Mouse (Mus musculus): Measurements from ENCODE around the gene Adcy3. TPM values are rescaled to one million over a fixed set of nuclear protein-coding genes. Genes with fewer than 3 reads are reported as not detected.
"Not testable (repeated sequence)": the region's sequence is repeated elsewhere in the genome, so short reads cannot be mapped to it uniquely, and the experiment has no call there.

Gene Adcy3
- total RNA-seq, 2 experiments from 2014 or later = 51.4 to 53.8 TPM

GRCm38 (mm10) chr12:4209196-4209595 is 76.3 kb downstream of the Adcy3 start:
- TF ChIP-seq CTCF (IDR thresholded peaks at IDR 0.05) = no peak
- intact Hi-C loops (cut with DNase I) = loop anchor here (5.0 kb wide), 1 partner anchor 282 kb away; no protein-coding TSS in a partner anchor
- Histone ChIP-seq H3K4me3 (no peak overlapping the region), H3K27ac (no peak overlapping the region)
- no peak for DNase-seq (ENCODE audit: extremely low spot score in 1 of 2, low spot score in 2 of 2)

GRCm38 (mm10) chr12:4211174-4211573 is 78.3 kb downstream of the Adcy3 start:
- H3K27ac ChIP-seq = no peak overlapping the region
- H3K4me3 ChIP-seq = no peak overlapping the region
- no peak for DNase-seq (ENCODE audit: extremely low spot score in 1 of 2, low spot score in 2 of 2)
- intact Hi-C loops (cut with DNase I) = loop anchor here (2.0 kb wide), 1 partner anchor 104 kb away; no protein-coding TSS in a partner anchor
- no peak; the same call in 1 of the 2 replicates for TF ChIP-seq CTCF (IDR thresholded peaks at IDR 0.05)

DNA sequence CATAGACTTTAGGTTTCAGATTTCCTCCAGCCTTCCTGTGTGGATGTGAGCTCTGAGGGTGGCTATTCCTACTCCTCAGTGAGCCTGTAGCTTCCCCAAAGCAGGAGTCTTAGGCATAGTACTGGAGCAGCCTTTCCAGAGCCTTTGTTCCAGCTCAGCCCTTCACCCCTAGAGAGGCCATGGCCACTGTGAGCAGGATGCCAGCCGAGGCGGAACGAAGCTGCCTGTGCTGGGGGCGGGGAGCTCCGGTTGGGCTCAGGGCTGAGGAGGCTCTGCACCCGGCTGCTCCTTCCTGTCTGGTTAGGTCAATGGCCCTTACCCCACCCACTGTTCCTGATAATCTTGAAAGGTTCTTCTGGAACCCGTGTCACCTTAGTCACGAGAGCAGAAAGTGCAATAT is 80.0 kb downstream of the Adcy3 start:
- no peak overlapping the region for H3K27ac ChIP-seq
- no peak for DNase-seq (ENCODE audit: extremely low spot score in 1 of 2, low spot score in 2 of 2)
- intact Hi-C loops (cut with DNase I) = no loop called here
- no peak overlapping the region for H3K4me3 ChIP-seq
- no peak for TF ChIP-seq CTCF (IDR thresholded peaks at IDR 0.05)

DNA sequence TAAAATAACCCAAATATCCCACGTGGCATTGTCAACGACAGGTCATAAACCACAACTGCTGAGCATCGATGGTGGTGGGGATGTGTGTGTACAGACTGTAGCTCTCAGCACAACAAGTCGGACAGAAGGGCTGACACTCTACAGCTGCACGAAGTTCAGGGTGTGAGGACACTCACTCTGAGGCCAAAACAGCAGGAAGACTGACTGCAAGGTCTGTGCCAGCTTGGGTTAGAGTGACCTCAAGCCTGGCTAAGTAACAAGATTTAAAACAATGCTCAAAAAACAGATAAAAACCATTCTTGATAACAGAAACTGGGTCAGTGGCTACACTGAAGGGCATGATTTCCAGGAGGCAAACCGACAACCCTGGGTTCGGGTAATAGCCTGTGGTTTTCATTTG is 97.3 kb downstream of the Adcy3 start:
- DNase-seq (ENCODE audit: extremely low spot score in 1 of 2, low spot score in 2 of 2) = no peak
- Histone ChIP-seq H3K4me3 (no peak overlapping the region), H3K27ac (no peak overlapping the region)
- no peak for TF ChIP-seq CTCF (IDR thresholded peaks at IDR 0.05)
- intact Hi-C loops (cut with DNase I) = loop anchor here (5.0 to 10.0 kb wide), 2 partner anchors 245 to 803 kb away; partner anchors contain the start of genes Asxl2 and Ncoa1

DNA sequence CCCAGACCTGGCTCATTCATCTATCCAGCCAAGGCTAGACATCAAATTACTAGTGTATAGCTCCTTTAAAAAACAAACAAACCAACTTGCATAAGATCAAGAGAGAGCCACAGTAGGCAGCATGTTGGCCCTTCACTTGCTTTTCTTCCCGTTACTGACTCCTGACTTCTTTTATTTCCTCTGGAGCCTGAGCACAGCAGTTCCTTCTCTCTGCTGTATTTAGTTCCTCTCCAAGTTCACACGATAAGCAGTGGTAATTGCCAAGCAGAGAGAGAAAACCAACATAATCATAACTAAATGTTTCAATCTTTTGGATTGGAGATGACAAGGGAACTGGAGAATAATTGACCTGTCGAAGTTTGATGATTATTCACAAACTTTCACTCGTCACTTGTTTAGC is 99.9 kb downstream of the Adcy3 start:
- no peak for TF ChIP-seq CTCF (IDR thresholded peaks at IDR 0.05)
- no peak overlapping the region for H3K27ac ChIP-seq
- no peak overlapping the region for H3K4me3 ChIP-seq
- intact Hi-C loops (cut with DNase I) = loop anchor here (5.0 to 10.0 kb wide), 2 partner anchors 242 to 805 kb away; partner anchors contain the start of genes Asxl2 and Ncoa1
- DNase-seq (ENCODE audit: extremely low spot score in 1 of 2, low spot score in 2 of 2) = no peak

DNA sequence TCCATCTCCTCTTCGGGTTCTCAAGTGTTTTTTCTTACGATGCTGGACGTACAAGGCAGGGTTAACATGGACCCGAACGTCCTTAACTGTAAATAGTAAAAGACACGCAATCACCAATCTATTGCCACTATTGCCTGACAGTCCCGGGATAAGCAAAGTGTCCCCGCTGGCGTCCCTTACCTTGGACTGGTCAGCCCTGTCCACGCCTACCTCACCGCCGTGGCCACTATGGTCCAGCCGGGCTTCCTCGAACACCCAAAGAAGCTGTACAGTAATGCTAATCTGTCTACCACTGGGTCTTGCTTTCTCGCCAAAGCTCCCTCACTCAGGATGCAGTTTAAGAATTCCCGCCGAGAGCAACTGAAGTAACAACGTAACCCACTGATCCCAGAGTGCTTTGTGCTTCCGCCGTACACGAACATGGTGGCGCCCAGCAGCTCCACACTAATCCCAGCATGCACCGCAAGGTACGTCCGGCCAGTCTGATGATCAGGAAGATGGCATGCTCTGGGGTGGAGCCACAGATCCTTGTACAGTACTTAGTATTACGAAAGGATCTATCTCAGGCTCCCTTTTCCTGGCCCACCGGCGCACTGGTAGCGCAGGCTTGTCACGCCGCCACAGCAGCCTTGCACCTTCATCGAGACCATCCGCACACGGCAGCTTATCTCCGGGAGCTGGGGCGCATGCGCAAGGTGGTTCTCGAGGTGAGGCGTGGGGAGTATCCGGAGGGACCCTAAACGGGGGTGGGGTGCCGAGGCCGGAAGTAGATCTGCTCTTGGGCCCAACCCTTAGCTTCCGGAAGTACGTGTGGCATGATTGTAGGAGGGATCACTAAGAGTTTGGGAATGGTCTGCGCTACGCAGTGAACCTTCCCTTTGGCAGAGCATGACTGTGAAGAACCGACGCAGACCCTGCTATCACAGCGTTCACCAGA is 100.9 kb downstream of the Adcy3 start, which contains the start of the genes Ptrhd1 and Cenpo:
Gene Ptrhd1 (plus strand): TSS at position 456 of the 937 bp plus-strand sequence.
Gene Cenpo (minus strand): TSS at position 723 of the 937 bp plus-strand sequence.
- H3K4me3 ChIP-seq = peak within 1 kb of the TSS; percentile 87
- no peak; the same call in 1 of the 2 replicates for TF ChIP-seq CTCF (IDR thresholded peaks at IDR 0.05)
- peak within 1 kb of the TSS; percentile 100 for H3K27ac ChIP-seq
- intact Hi-C loops (cut with DNase I) = loop anchor here (5.0 to 10.0 kb wide), 2 partner anchors 241 to 807 kb away; partner anchors contain the start of genes Asxl2 and Ncoa1
- peak; percentile 92 to 94 for DNase-seq (ENCODE audit: extremely low spot score in 1 of 2, low spot score in 2 of 2)

DNA sequence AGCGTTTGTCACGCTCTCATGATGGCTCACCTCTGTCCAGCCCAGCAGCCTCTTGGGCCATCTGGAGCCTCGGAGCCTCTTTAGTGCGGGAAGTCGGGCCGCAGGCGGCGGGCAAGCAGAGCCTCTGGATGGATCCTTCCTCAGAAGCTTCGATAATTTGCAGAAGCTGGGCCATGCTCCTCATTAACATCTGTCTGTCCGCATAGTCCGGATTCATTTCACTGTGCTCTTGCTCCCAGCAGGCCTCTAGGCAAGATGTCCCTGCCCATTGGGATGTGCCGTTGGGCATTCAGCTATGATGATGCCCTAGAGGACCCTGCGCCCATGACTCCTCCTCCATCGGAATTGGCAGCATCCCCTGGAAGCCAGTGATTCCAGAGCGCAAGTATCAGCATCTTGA is 104.6 kb downstream of the Adcy3 start:
- intact Hi-C loops (cut with DNase I) = loop anchor here (10.0 kb wide), 1 partner anchor 237 kb away; the partner anchor contains the start of gene Ncoa1
- no peak overlapping the region for H3K27ac ChIP-seq
- no peak overlapping the region for H3K4me3 ChIP-seq
- DNase-seq (ENCODE audit: extremely low spot score in 1 of 2, low spot score in 2 of 2) = no peak
- TF ChIP-seq CTCF (IDR thresholded peaks at IDR 0.05) = no peak

GRCm38 (mm10) chr12:4240281-4240680 is 107.4 kb downstream of the Adcy3 start:
- H3K27ac ChIP-seq; intact Hi-C loops (cut with DNase I); H3K4me3 ChIP-seq; DNase-seq (ENCODE audit: extremely low spot score in 1 of 2, low spot score in 2 of 2): not testable (repeated sequence)

GRCm38 (mm10) chr12:4243805-4244204 is 110.9 kb downstream of the Adcy3 start:
- no peak overlapping the region for H3K27ac ChIP-seq
- intact Hi-C loops (cut with DNase I) = no loop called here

GRCm38 (mm10) chr12:4245742-4246141 is 112.8 kb downstream of the Adcy3 start:
- no peak overlapping the region for H3K27ac ChIP-seq
- intact Hi-C loops (cut with DNase I) = no loop called here
- no peak for DNase-seq (ENCODE audit: extremely low spot score in 1 of 2, low spot score in 2 of 2)
- H3K4me3 ChIP-seq = no peak overlapping the region
- no peak for TF ChIP-seq CTCF (IDR thresholded peaks at IDR 0.05)

More at GRCm38 (mm10) chr12:4243805-4244204, 110.9 kb downstream of the Adcy3 start:
- H3K4me3 ChIP-seq = no peak overlapping the region
- no peak for DNase-seq (ENCODE audit: extremely low spot score in 1 of 2, low spot score in 2 of 2)
- TF ChIP-seq CTCF (IDR thresholded peaks at IDR 0.05) = no peak

- H3K27ac ChIP-seq = no peak overlapping the region
- intact Hi-C loops (cut with DNase I) = loop anchor here (5.0 kb wide), 1 partner anchor 228 kb away; the partner anchor contains the start of gene Ncoa1
- no peak for TF ChIP-seq CTCF (IDR thresholded peaks at IDR 0.05)
- DNase-seq (ENCODE audit: extremely low spot score in 1 of 2, low spot score in 2 of 2) = no peak
- H3K4me3 ChIP-seq = no peak overlapping the region
Measured at GRCm38 (mm10) chr12:4249786-4250185, 116.9 kb downstream of the Adcy3 start.
